Mouse (Mus musculus): Measurements from ENCODE around the gene Pde4b. TPM values are rescaled to one million over a fixed set of nuclear protein-coding genes. Genes with fewer than 3 reads are reported as not detected.

Gene Pde4b
- polyA plus RNA-seq, 1 experiment = 78.9 TPM

DNA sequence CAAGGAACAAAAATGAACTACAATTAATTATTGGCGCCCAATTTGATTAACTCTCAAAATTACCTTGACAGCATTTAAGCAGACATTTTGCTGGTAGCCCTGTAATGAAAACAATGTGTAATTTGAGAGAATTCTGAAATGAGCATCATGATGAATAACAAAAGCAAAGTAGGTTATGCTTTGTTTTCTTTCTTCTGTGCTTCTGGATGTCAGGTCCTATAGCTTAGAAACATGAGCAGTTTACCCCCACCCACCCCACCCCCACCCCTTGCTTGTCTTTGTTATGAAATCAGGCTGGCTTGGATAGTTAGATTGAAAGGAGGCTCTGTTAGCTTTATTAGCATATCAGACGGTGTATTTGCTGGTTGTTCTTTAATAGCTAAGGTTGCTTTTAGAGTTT lies 147.8 kb downstream of the Pde4b start:
- 73% methylated on average over 2 of the region's 2 CpGs for WGBS
- peaks cover 10% of the 10 kb centered on the region for H3K4me1 ChIP-seq (ENCODE audit: control insufficient read depth, insufficient read depth, low read length)
- no peak for DNase-seq
- no peak for TF ChIP-seq POLR2A (IDR thresholded peaks at IDR 0.05; ENCODE audit: borderline replicate concordance, insufficient read depth, low read length)
- TF ChIP-seq CTCF (IDR thresholded peaks at IDR 0.05; ENCODE audit: borderline replicate concordance, insufficient read depth, low read depth, low read length) = no peak
- H3K27ac ChIP-seq (ENCODE audit: insufficient read depth, low read length) = no peak overlapping the region
- no peak overlapping the region for H3K4me3 ChIP-seq (replicated peaks; ENCODE audit: insufficient read depth, low read depth, low read length)
- no peaks in the 10 kb centered on the region for H3K27me3 ChIP-seq (ENCODE audit: control insufficient read depth, insufficient read depth, low read length)

GRCm38 (mm10) chr4:102239102-102239501 lies 151.8 kb downstream of the Pde4b start:
- no peak overlapping the region for H3K4me3 ChIP-seq (replicated peaks; ENCODE audit: insufficient read depth, low read depth, low read length)
- DNase-seq = no peak
- WGBS = 52% methylated on average over 2 of the region's 2 CpGs

GRCm38 (mm10) chr4:102239657-102240390 lies 152.5 kb downstream of the Pde4b start:
- no peaks in the 10 kb centered on the region for H3K27me3 ChIP-seq (ENCODE audit: control insufficient read depth, insufficient read depth, low read length)
- peaks cover 4% of the 10 kb centered on the region for H3K4me1 ChIP-seq (ENCODE audit: control insufficient read depth, insufficient read depth, low read length)
- DNase-seq = peak; percentile 66 to 78
- WGBS = 19% methylated on average over 12 of the region's 12 CpGs
- TF ChIP-seq CTCF (IDR thresholded peaks at IDR 0.05; ENCODE audit: borderline replicate concordance, insufficient read depth, low read depth, low read length) (no peak), POLR2A (IDR thresholded peaks at IDR 0.05; ENCODE audit: borderline replicate concordance, insufficient read depth, low read length) (no peak)
- peak overlapping the region; percentile 48; the same call in 1 of the 2 replicates for H3K27ac ChIP-seq (ENCODE audit: insufficient read depth, low read length)
- no peak overlapping the region for H3K4me3 ChIP-seq (replicated peaks; ENCODE audit: insufficient read depth, low read depth, low read length)

More at GRCm38 (mm10) chr4:102239102-102239501, 151.8 kb downstream of the Pde4b start:
- TF ChIP-seq POLR2A (IDR thresholded peaks at IDR 0.05; ENCODE audit: borderline replicate concordance, insufficient read depth, low read length) (no peak), CTCF (IDR thresholded peaks at IDR 0.05; ENCODE audit: borderline replicate concordance, insufficient read depth, low read depth, low read length) (no peak)
- Histone ChIP-seq H3K4me1 (ENCODE audit: control insufficient read depth, insufficient read depth, low read length) (peaks cover 4% of the 10 kb centered on the region), H3K27me3 (ENCODE audit: control insufficient read depth, insufficient read depth, low read length) (no peaks in the 10 kb centered on the region), H3K27ac (ENCODE audit: insufficient read depth, low read length) (no peak overlapping the region)

DNA sequence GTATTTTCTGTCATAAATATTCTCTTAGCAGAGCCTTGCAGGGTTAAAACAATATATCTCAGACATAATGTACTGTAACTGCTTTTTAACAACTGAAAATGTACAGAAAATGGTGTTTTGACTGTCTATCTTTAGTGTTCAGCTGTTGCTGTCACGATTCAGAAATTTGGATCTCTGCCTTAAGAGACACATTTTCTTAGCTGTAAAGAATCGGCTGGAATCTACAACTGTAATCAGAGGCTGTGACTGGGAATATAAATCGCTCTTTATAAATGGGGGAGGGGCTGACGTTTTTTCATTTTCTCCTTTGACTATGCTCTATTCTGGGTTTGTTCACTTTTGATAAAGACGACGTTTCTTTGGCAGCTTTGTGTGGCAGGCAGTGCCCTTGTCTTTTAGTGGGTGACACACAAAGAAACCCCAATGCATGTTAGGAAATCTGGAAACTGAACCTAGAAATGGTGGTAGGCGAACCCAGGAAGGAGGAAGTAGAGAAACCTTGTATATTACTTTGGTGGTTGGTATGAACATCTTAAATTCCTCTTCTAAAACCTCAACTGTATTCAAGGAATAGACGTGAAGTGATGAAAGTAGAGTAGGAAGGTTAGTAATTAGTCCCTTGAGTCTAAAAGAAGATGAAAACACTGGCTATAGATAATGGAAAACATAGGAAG lies 153.5 kb downstream of the Pde4b start:
- 54% methylated on average over 8 of the region's 8 CpGs for WGBS
- no peak overlapping the region for H3K4me3 ChIP-seq (replicated peaks; ENCODE audit: insufficient read depth, low read depth, low read length)
- H3K27ac ChIP-seq (ENCODE audit: insufficient read depth, low read length) = no peak overlapping the region
- H3K27me3 ChIP-seq (ENCODE audit: control insufficient read depth, insufficient read depth, low read length) = no peaks in the 10 kb centered on the region
- TF ChIP-seq CTCF (IDR thresholded peaks at IDR 0.05; ENCODE audit: borderline replicate concordance, insufficient read depth, low read depth, low read length) (no peak), POLR2A (IDR thresholded peaks at IDR 0.05; ENCODE audit: borderline replicate concordance, insufficient read depth, low read length) (no peak)
- no peak for DNase-seq
- H3K4me1 ChIP-seq (ENCODE audit: control insufficient read depth, insufficient read depth, low read length) = peaks cover 4% of the 10 kb centered on the region

DNA sequence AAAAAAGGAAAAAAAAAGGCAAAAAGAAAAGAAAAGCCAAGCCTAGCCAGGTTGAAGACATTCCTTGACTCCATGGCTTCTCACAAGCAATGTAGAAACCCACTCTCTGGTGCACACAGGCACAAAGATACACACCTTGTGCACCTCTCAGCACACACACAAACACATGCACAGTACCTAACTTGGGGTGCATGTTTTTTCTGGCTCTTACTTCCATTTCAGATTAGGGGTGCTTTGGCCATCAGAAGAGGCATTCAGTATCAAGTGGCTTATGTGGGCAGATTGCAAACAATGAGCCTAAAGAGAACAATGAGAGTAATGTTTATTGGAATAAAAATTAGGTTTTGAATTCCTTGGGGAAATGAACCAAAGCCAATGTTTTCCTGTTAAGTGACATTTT lies 166.7 kb downstream of the Pde4b start:
- no peak overlapping the region for H3K4me3 ChIP-seq (replicated peaks; ENCODE audit: insufficient read depth, low read depth, low read length)
- no peak for DNase-seq
- TF ChIP-seq CTCF (IDR thresholded peaks at IDR 0.05; ENCODE audit: borderline replicate concordance, insufficient read depth, low read depth, low read length) (no peak), POLR2A (IDR thresholded peaks at IDR 0.05; ENCODE audit: borderline replicate concordance, insufficient read depth, low read length) (no peak)
- no peak overlapping the region for H3K27ac ChIP-seq (ENCODE audit: insufficient read depth, low read length)
- no peaks in the 10 kb centered on the region for H3K27me3 ChIP-seq (ENCODE audit: control insufficient read depth, insufficient read depth, low read length)
- peaks cover 6% of the 10 kb centered on the region; the same call in 1 of the 2 replicates for H3K4me1 ChIP-seq (ENCODE audit: control insufficient read depth, insufficient read depth, low read length)

DNA sequence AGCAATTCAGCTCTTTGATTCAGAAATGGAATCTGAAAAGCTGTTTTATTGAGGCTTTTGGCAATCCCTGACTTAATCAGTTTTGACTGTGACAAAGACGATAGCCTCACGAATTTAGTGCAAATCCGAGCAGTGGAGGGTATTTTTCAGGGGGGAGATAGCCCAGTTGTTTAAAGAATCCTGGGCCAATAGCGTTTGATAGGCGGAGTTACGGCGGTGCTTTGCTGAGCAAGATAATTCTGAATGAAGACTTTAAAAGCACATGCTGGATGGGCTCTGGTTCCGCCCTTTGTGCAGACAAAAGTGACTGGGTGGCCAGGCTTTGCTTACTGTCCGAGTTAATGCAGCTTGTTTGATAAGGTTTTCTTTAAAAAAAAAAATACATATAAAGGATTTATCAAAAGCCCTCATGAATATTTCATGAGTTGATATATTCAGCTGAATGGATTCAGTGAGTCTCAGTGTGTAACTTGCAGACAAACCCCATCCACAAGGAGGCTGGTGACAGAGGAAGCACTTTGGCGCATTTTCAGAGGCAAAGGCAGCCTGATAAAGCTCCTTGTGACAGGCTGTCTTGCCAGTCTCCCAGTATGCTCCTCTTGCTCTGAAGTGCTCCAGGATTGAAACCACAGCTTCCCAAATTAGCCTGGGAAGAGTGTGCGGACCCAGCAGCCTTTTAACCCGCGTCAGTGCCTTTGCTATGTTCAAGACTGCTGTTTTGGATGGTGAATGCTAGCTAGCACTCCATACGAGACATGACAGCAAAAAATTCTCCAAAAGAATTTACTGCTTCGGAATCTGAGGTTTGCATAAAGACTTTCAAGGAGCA lies 167.3 kb downstream of the Pde4b start:
- peaks cover 6% of the 10 kb centered on the region; the same call in 1 of the 2 replicates for H3K4me1 ChIP-seq (ENCODE audit: control insufficient read depth, insufficient read depth, low read length)
- DNase-seq = peak; percentile 51 to 66
- 26% methylated on average over 15 of the region's 15 CpGs for WGBS
- H3K27ac ChIP-seq (ENCODE audit: insufficient read depth, low read length) = 0 out of 2 replicates have a peak overlapping the region, but pooled peaks have one; percentile 1
- no peaks in the 10 kb centered on the region for H3K27me3 ChIP-seq (ENCODE audit: control insufficient read depth, insufficient read depth, low read length)
- TF ChIP-seq CTCF (IDR thresholded peaks at IDR 0.05; ENCODE audit: borderline replicate concordance, insufficient read depth, low read depth, low read length) = no peak; the same call in 1 of the 2 replicates
- TF ChIP-seq POLR2A (IDR thresholded peaks at IDR 0.05; ENCODE audit: borderline replicate concordance, insufficient read depth, low read length) = no peak
- peak overlapping the region; percentile 18 for H3K4me3 ChIP-seq (replicated peaks; ENCODE audit: insufficient read depth, low read depth, low read length)

- peak overlapping the region; percentile 40 for H3K4me3 ChIP-seq (replicated peaks; ENCODE audit: insufficient read depth, low read depth, low read length)
- DNase-seq = peak in 1 of 2 experiments; percentile 22
- TF ChIP-seq POLR2A (IDR thresholded peaks at IDR 0.05; ENCODE audit: borderline replicate concordance, insufficient read depth, low read length) (no peak), CTCF (IDR thresholded peaks at IDR 0.05; ENCODE audit: borderline replicate concordance, insufficient read depth, low read depth, low read length) (no peak)
- WGBS = 22% methylated on average over 9 of the region's 9 CpGs
- H3K27ac ChIP-seq (ENCODE audit: insufficient read depth, low read length) = 0 out of 2 replicates have a peak overlapping the region, but pooled peaks have one; percentile 1
- no peaks in the 10 kb centered on the region for H3K27me3 ChIP-seq (ENCODE audit: control insufficient read depth, insufficient read depth, low read length)
- H3K4me1 ChIP-seq (ENCODE audit: control insufficient read depth, insufficient read depth, low read length) = peaks cover 6% of the 10 kb centered on the region; the same call in 1 of the 2 replicates
Measured at GRCm38 (mm10) chr4:102255295-102255670, 167.9 kb downstream of the Pde4b start.
